Mouse (Mus musculus) monocyte, adult 5-6 weeks (primary cell): ENCODE measurements around the gene Dab2. TPM values are rescaled to one million over a fixed set of nuclear protein-coding genes. Genes with fewer than 3 reads are reported as not detected.

Source experiments
- ATAC-seq: fragments of 153-309, 156-312 bp; replicated peaks from 2 replicates; pipeline ENCODE4 v1.8.0; 2017; ENCODE audit warnings: mild to moderate bottlenecking; ENCODE audit not compliant: low TSS enrichment, insufficient number of reproducible peaks, severe bottlenecking, poor library complexity, low FRiP score
- total RNA-seq: library from RNA; stranded (forward); fragments of 200-1000, 200-491, 200-594 nt; gene quantifications from 3 replicates; pipeline ENCODE4 v1.2.3, GENCODE M21; 2017

Dab2 gene
- total RNA-seq, 1 experiment from 2014 or later, result 0.29 TPM

- ATAC-seq, result no peak; the same call in 1 of the 2 replicates
These were observed 136.2 kb downstream of the Dab2 start for GRCm38 (mm10) chr15:6435773-6436172.

GRCm38 (mm10) chr15:6438685-6439084 lies 139.1 kb downstream of the Dab2 start:
- ATAC-seq, result no peak

- no peak for ATAC-seq
These were observed 144.9 kb downstream of the Dab2 start for GRCm38 (mm10) chr15:6444452-6444851.

GRCm38 (mm10) chr15:6445135-6445534 lies 145.5 kb downstream of the Dab2 start, which contains the start of gene C9:
TSS of gene C9 (plus strand) at chr15:6445327.
- ATAC-seq, result no peak

GRCm38 (mm10) chr15:6446181-6446580 lies 146.6 kb downstream of the Dab2 start:
- no peak for ATAC-seq

- no peak for ATAC-seq
These were observed 149.3 kb downstream of the Dab2 start for GRCm38 (mm10) chr15:6448892-6449291.

- no peak for ATAC-seq
These were observed 154.9 kb downstream of the Dab2 start for GRCm38 (mm10) chr15:6454461-6454860.

GRCm38 (mm10) chr15:6461381-6461780 lies 161.8 kb downstream of the Dab2 start:
- no peak for ATAC-seq

- no peak for ATAC-seq
These were observed 163.9 kb downstream of the Dab2 start for GRCm38 (mm10) chr15:6463361-6463923.

- ATAC-seq, result no peak
These were observed 167.4 kb downstream of the Dab2 start for GRCm38 (mm10) chr15:6466995-6467394.

GRCm38 (mm10) chr15:6468845-6469244 lies 169.3 kb downstream of the Dab2 start:
- ATAC-seq, result no peak

GRCm38 (mm10) chr15:6469384-6469783 lies 169.8 kb downstream of the Dab2 start:
- ATAC-seq, result no peak

GRCm38 (mm10) chr15:6483561-6483960 lies 184.0 kb downstream of the Dab2 start:
- no peak for ATAC-seq

Other genes starting within 250 kb of the Dab2 start
- gene C9, start 145.5 kb downstream of the Dab2 start, total RNA-seq, result not detected in 3 replicates
- 384 to 678 TPM (median 449 TPM) in 3 replicates for gene Fyb, start 223.1 kb downstream of the Dab2 start, total RNA-seq